Mouse (Mus musculus) midbrain, embryonic 16.5 days (tissue): ENCODE results near the gene Fem1b. TPM values are rescaled to one million over a fixed set of nuclear protein-coding genes. Genes with fewer than 3 reads are reported as not detected.

ENCODE experiments used
- ATAC-seq: fragments of 200-750 bp; cut with Nextera tagmentation; 2 replicates; pipeline ENCODE4 v1.8.0; 2017; ENCODE audit warnings: moderate TSS enrichment
- H3K27ac ChIP-seq: fragments of 300-500 bp; sonication (generic); 2 replicates; pipeline ENCODE4 v1.5.1; 2014; ENCODE audit warnings: mild to moderate bottlenecking, low read length, mixed read lengths
- H3K27me3 ChIP-seq: fragments of 300-500 bp; sonication (generic); 2 replicates; pipeline ENCODE4 v1.6.1; 2014; ENCODE audit warnings: low read depth, low read length, mixed read lengths; ENCODE audit not compliant: control insufficient read depth, insufficient read depth
- H3K36me3 ChIP-seq: fragments of 300-500 bp; sonication (generic); 2 replicates; pipeline ENCODE4 v1.6.1; 2014; ENCODE audit warnings: mild to moderate bottlenecking, low read length, moderate library complexity, mixed read lengths; ENCODE audit not compliant: control insufficient read depth, insufficient read depth
- H3K4me1 ChIP-seq: fragments of 300-500 bp; sonication (generic); 2 replicates; pipeline ENCODE4 v1.6.1; 2014; ENCODE audit warnings: mild to moderate bottlenecking, low read length, mixed read lengths; ENCODE audit not compliant: control insufficient read depth, insufficient read depth
- H3K4me2 ChIP-seq: fragments of 300-500 bp; sonication (generic); 2 replicates; pipeline ENCODE4 v1.6.1; 2014; ENCODE audit warnings: mild to moderate bottlenecking, low read length, mixed read lengths
- H3K4me3 ChIP-seq: fragments of 300-500 bp; sonication (generic); 2 replicates; pipeline ENCODE4 v1.5.1; 2014; ENCODE audit warnings: low read depth, mild to moderate bottlenecking, low read length, moderate library complexity, mixed read lengths
- H3K9ac ChIP-seq: fragments of 300-500 bp; sonication (generic); 2 replicates; pipeline ENCODE4 v1.6.1; 2014; ENCODE audit warnings: low read depth, low read length, mixed read lengths
- H3K9me3 ChIP-seq: fragments of 300-500 bp; sonication (generic); replicated peaks from 2 replicates; pipeline ENCODE4 v1.6.1; 2014; ENCODE audit warnings: mild to moderate bottlenecking, low read length, mixed read lengths; ENCODE audit not compliant: control insufficient read depth, poor library complexity, severe bottlenecking
- WGBS: fragments of 180-500 bp; shearing (Covaris S2); extraction: QIAGEN DNeasy Blood & Tissue Kit; methylation state at CpG from one replicate; pipeline ENCODE4 v1.1.7; 2014; 5-methylcytosine and 5-hydroxymethylcytosine counted together
- polyA plus RNA-seq: library from polyadenylated mRNA; unstranded; fragments of >200 nt; fragmentation: Nextera tagmentation; extraction: Ambion mirVana; gene quantifications from 2 replicates; pipeline ENCODE4 v1.2.1, GENCODE M21; 2015

Gene Fem1b
- polyA plus RNA-seq, 1 experiment from 2014 or later: 64.5 TPM

DNA sequence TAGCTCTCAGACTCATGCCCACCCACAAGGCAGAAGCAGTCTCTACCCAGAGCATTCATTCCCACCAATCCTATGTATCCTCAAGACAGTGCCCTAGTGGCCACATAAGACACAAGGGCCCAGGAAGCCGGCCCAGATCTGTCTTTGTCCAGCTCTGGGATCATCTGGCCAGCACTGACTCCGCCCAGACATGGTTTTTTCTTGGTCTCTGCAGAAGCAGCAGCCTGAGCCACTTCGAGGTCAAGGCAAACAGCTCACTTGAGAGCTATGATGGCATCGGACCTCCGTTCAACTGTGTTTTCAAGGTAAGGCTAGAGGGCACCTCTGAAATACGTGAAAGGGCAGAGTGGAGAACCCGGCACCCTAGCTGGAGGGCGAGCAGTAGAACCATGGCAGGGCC lies 39.0 kb downstream of the Fem1b start:
- WGBS: 80% methylated on average over 8 of the region's 8 CpGs
- Histone ChIP-seq H3K4me2 (no peak overlapping the region), H3K36me3 (no peaks in the 10 kb centered on the region), H3K9me3 (no peaks in the 10 kb centered on the region), H3K27ac (no peak overlapping the region), H3K4me3 (no peak overlapping the region), H3K4me1 (0 out of 2 replicates have a peak, but pooled peaks cover 2% of the 10 kb centered on the region), H3K9ac (no peak overlapping the region), H3K27me3 (no peaks in the 10 kb centered on the region)
- no peak for ATAC-seq

DNA sequence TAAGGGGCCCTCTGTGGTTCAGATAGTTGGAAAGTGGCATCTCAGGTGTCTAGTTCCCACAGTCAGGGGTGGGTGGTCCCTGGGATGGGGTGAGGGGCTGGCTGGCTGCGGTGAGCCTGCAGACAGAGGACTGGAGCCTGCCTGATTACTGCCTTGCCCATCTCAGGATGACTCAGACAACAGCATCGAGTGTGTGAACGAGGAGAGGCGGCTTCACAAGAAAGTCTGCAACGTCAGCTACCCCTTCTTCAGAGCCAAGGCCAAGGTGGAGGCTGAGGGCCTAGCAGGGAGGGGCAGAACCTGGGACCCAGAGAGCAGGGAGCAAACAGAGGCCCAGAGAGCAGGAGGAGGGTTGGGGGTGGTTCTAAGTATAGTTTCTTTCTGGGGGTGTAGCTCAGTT lies 43.4 kb downstream of the Fem1b start:
- 74% methylated on average over 5 of the region's 5 CpGs for WGBS
- H3K27ac ChIP-seq: no peak overlapping the region
- H3K4me1 ChIP-seq: no peaks in the 10 kb centered on the region
- no peak overlapping the region for H3K4me3 ChIP-seq
- H3K4me2 ChIP-seq: no peak overlapping the region
- no peaks in the 10 kb centered on the region for H3K27me3 ChIP-seq
- H3K36me3 ChIP-seq: no peaks in the 10 kb centered on the region
- no peak for ATAC-seq
- no peaks in the 10 kb centered on the region for H3K9me3 ChIP-seq
- H3K9ac ChIP-seq: no peak overlapping the region

DNA sequence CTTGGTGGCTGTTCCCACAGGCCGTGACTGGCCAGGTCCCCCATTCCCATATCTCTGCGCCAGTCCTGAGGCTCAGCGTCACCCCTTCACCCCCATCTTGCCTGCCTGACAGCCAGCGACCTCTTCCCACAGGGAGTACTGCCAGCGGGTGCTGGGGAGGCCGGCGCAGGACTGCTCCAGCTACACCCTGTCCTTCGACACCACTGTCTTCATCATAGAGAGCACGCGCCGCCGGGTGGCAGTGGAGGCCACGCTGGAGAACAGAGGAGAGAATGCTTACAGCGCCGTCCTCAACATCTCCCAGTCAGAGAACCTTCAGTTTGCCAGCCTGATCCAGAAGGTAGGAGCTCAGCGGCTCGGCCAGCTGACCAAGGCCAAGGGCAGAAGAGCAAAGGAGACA lies 44.3 kb downstream of the Fem1b start:
- H3K36me3 ChIP-seq: no peaks in the 10 kb centered on the region
- H3K4me1 ChIP-seq: no peaks in the 10 kb centered on the region
- H3K4me2 ChIP-seq: no peak overlapping the region
- ATAC-seq: no peak
- WGBS: 66% methylated on average over 17 of the region's 17 CpGs
- no peak overlapping the region for H3K4me3 ChIP-seq
- H3K27ac ChIP-seq: no peak overlapping the region
- H3K9me3 ChIP-seq: no peaks in the 10 kb centered on the region
- no peak overlapping the region for H3K9ac ChIP-seq
- no peaks in the 10 kb centered on the region for H3K27me3 ChIP-seq

DNA sequence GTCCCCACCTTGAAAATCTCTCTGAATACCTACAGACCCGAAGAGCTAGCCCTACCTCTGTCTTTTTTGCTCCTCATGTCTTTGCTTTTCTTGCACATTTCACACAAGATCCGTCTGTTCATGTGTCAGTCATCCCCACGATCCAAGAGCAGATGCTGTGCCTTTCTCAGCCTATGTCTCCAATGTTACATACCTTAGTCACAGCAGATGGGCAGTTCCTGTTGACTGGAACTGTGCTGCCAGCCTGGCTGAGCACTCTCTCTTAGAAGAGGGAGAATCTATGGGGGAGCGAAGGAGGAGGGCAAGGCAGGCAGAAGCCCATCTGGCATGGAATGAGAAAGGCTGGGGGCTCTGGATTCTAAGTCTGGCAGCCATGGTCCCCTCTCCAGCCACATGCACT lies 46.4 kb downstream of the Fem1b start:
- no peaks in the 10 kb centered on the region for H3K9me3 ChIP-seq
- H3K27me3 ChIP-seq: no peaks in the 10 kb centered on the region
- no peak overlapping the region for H3K27ac ChIP-seq
- no peak for ATAC-seq
- H3K36me3 ChIP-seq: no peaks in the 10 kb centered on the region
- H3K4me2 ChIP-seq: no peak overlapping the region
- no peak overlapping the region for H3K9ac ChIP-seq
- no peak overlapping the region for H3K4me3 ChIP-seq
- WGBS: 67% methylated on average over 4 of the region's 4 CpGs
- no peaks in the 10 kb centered on the region for H3K4me1 ChIP-seq

DNA sequence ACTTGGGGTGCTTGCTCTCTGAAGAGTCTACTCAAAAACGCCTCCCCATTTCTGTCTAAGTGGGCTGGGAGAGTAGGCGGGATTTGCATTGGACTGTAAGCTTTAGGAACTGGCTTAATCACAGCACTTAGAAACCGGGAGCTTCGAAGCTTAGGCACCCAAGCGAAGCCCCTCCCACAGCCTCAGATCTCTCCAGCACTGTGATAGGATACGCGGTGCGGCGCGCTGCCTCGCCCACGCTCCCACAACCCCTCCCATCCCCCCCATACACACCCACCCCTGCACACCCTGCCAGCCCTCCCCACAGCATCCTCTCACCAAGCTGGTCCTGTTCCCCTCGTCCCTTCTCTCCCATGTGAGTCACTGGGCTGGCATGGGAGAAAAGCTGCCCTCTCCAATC lies 48.3 kb downstream of the Fem1b start:
- Histone ChIP-seq H3K27me3 (no peaks in the 10 kb centered on the region), H3K9me3 (no peaks in the 10 kb centered on the region), H3K9ac (no peak overlapping the region), H3K4me1 (no peaks in the 10 kb centered on the region), H3K36me3 (no peaks in the 10 kb centered on the region), H3K4me3 (no peak overlapping the region), H3K27ac (no peak overlapping the region), H3K4me2 (peak overlapping the region; percentile 27; the same call in 1 of the 2 replicates)
- no peak for ATAC-seq
- WGBS: 17% methylated on average over 13 of the region's 13 CpGs

DNA sequence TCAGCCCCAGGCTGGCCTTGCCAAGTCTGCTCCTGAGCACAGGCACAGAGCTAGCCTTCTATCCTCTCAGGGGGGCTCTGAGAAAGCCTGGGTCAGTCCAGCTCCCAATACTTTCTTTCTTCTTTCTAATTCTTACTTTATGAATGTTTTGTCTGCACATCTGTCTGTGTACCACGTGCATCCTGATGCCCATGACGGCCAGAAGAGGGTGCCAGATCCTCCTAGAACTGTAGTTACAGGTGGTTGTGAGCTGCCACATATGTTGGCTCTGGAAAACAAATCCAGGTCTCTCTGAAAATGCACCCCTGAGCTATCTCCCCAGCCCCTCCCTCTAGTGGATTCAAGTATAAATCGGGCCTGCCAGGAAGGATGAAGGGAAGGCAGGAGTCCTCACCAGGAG lies 52.1 kb downstream of the Fem1b start:
- no peak overlapping the region for H3K4me2 ChIP-seq
- no peaks in the 10 kb centered on the region for H3K27me3 ChIP-seq
- no peak overlapping the region for H3K4me3 ChIP-seq
- H3K9ac ChIP-seq: no peak overlapping the region
- no peaks in the 10 kb centered on the region for H3K4me1 ChIP-seq
- H3K36me3 ChIP-seq: no peaks in the 10 kb centered on the region
- H3K9me3 ChIP-seq: no peaks in the 10 kb centered on the region
- H3K27ac ChIP-seq: no peak overlapping the region
- ATAC-seq: no peak
- 51% methylated on average over 3 of the region's 3 CpGs for WGBS

DNA sequence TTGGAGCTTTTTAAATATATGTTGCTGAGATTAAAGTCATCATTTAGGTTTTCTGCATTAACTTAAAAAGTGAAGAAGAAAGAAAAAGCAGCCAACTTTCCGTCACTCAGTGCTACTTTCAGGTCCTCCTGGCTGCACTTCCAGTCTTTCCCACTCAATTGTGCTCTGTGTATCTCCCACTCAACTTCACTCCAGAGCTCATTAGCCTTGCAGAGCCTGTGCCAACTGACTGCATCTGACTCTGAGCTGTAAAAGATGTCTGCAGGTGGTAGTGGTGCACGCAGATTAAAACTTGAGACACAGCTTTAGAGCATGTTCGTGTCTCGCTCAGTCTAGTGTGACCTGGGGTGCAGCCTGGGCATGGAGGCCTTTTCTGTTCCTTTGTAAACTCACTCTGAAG lies 53.4 kb downstream of the Fem1b start:
- Histone ChIP-seq H3K9me3 (no peaks in the 10 kb centered on the region), H3K4me3 (no peak overlapping the region), H3K9ac (no peak overlapping the region), H3K27me3 (no peaks in the 10 kb centered on the region), H3K4me1 (no peaks in the 10 kb centered on the region), H3K4me2 (no peak overlapping the region), H3K36me3 (no peaks in the 10 kb centered on the region), H3K27ac (no peak overlapping the region)
- 51% methylated on average over 4 of the region's 4 CpGs for WGBS
- no peak for ATAC-seq

DNA sequence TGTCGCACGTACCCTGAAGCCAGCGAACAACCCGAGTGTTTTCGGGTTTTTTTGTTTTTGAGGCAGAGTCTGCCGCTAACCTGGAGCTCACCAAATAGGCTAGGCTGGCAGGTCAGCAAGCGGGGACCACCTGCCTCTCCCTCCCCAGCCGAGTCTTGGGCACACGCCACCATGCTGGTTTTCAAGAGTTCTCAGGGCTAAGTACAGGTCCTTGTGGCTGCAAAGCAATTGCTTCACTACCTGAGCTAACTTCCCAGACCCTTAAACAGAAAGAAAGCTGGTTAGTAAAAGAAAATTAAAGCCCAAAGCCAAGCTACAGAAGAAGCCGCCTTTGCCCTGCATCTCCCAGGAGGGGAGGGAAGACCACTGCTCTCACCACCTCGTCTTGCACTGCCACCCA lies 61.4 kb downstream of the Fem1b start:
- Histone ChIP-seq H3K27ac (no peak overlapping the region), H3K27me3 (no peaks in the 10 kb centered on the region), H3K9me3 (no peaks in the 10 kb centered on the region), H3K36me3 (no peaks in the 10 kb centered on the region), H3K4me1 (no peaks in the 10 kb centered on the region), H3K4me3 (no peak overlapping the region), H3K4me2 (no peak overlapping the region), H3K9ac (no peak overlapping the region)
- WGBS: 93% methylated on average over 11 of the region's 11 CpGs
- ATAC-seq: no peak

DNA sequence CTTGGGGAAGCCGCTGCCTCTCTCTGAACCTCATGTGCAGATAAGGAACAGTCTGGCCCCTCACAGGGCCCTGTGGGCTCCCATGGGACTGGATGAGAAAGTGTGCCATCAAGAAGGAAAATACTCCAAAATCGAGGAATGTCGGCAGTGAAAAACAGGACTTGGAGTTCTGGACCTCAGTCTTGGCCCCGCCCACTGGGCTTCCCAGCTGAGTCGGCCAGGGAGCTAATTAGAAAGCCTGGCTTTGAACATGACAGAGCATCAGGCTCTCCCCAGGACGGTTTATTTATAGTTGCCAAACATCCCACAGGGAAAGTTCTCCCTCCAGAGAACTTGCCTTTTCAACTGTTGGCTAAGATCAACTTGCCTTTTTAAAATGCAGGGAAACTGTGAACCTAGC lies 62.1 kb downstream of the Fem1b start:
- Histone ChIP-seq H3K4me2 (no peak overlapping the region), H3K9me3 (no peaks in the 10 kb centered on the region), H3K4me1 (no peaks in the 10 kb centered on the region), H3K36me3 (no peaks in the 10 kb centered on the region), H3K9ac (no peak overlapping the region), H3K27me3 (no peaks in the 10 kb centered on the region), H3K27ac (no peak overlapping the region), H3K4me3 (no peak overlapping the region)
- ATAC-seq: no peak
- 71% methylated on average over 6 of the region's 6 CpGs for WGBS

DNA sequence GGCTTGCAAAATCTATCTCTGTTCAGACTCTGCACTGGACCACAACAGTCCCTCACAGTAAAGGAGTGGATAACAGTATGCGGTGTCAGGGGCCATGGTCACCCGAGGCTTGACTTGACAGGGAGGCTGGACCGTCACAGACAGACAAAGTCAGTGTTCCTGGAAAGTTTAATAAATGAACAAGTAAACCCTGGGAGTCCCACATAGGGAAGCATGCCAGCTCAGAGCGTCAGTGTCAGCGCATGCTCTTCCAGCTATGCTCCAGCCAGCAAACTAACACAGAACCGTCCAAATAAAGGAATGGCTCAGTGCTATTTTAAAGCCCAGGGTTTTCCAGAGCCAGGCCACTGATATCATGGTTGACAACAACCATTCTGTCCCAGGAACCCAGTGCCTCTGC lies 65.1 kb downstream of the Fem1b start:
- Histone ChIP-seq H3K4me3 (no peak overlapping the region), H3K9ac (no peak overlapping the region), H3K9me3 (no peaks in the 10 kb centered on the region), H3K27ac (no peak overlapping the region), H3K4me2 (no peak overlapping the region), H3K36me3 (no peaks in the 10 kb centered on the region), H3K27me3 (no peaks in the 10 kb centered on the region), H3K4me1 (no peaks in the 10 kb centered on the region)
- no peak for ATAC-seq
- 78% methylated on average over 6 of the region's 6 CpGs for WGBS
